Mouse (Mus musculus): Measurements from ENCODE around the gene Myo10. TPM values are rescaled to one million over a fixed set of nuclear protein-coding genes. Genes with fewer than 3 reads are reported as not detected.
A peak's percentile ranks its signal among the peaks of the same experiment; 100 is the strongest.

Gene Myo10
- polyA plus RNA-seq, 1 experiment from 2014 or later = 12.5 TPM

GRCm38 (mm10) chr15:25620560-25620959, 1.8 kb upstream of the Myo10 start:
- H3K27ac ChIP-seq = no peak overlapping the region
- peaks cover 9% of the 10 kb centered on the region; the same call in 1 of the 2 replicates for H3K4me1 ChIP-seq (replicated peaks)
- 86% methylated on average over 4 of the region's 4 CpGs for WGBS
- no peak overlapping the region for H3K4me2 ChIP-seq
- no peak overlapping the region for H3K9ac ChIP-seq
- 0 out of 2 replicates have a peak, but pooled peaks cover 5% of the 10 kb centered on the region for H3K27me3 ChIP-seq
- H3K36me3 ChIP-seq = no peaks in the 10 kb centered on the region
- no peak for ATAC-seq (replicated peaks; ENCODE audit: insufficient number of reproducible peaks, insufficient read depth, low FRiP score, low read depth)
- H3K9me3 ChIP-seq (replicated peaks) = no peaks in the 10 kb centered on the region
- H3K4me3 ChIP-seq = no peak overlapping the region

- no peak; the same call in 1 of the 2 replicates for ATAC-seq (replicated peaks; ENCODE audit: insufficient number of reproducible peaks, insufficient read depth, low FRiP score, low read depth)
- H3K36me3 ChIP-seq = no peaks in the 10 kb centered on the region
- peak overlapping the region; percentile 29; the same call in 1 of the 2 replicates for H3K9ac ChIP-seq
- no peaks in the 10 kb centered on the region for H3K9me3 ChIP-seq (replicated peaks)
- peaks cover 10% of the 10 kb centered on the region; the same call in 1 of the 2 replicates for H3K4me1 ChIP-seq (replicated peaks)
- peak overlapping the region; percentile 77 for H3K4me3 ChIP-seq
- peak overlapping the region; percentile 96 for H3K4me2 ChIP-seq
- 0 out of 2 replicates have a peak, but pooled peaks cover 5% of the 10 kb centered on the region for H3K27me3 ChIP-seq
- no peak overlapping the region; the same call in 1 of the 2 replicates for H3K27ac ChIP-seq
- 10% methylated on average over 20 of the region's 20 CpGs for WGBS
These were observed 750 bp upstream of the Myo10 start for GRCm38 (mm10) chr15:25621351-25622199.

- Histone ChIP-seq H3K9ac (peak overlapping the region; percentile 73), H3K4me3 (peak overlapping the region; percentile 77), H3K27me3 (0 out of 2 replicates have a peak, but pooled peaks cover 5% of the 10 kb centered on the region), H3K4me2 (peak overlapping the region; percentile 96), H3K36me3 (no peaks in the 10 kb centered on the region), H3K27ac (peak overlapping the region; percentile 76), H3K4me1 (replicated peaks) (peaks cover 10% of the 10 kb centered on the region; the same call in 1 of the 2 replicates), H3K9me3 (replicated peaks) (no peaks in the 10 kb centered on the region)
- under 1% methylated on average over 54 of the region's 61 CpGs for WGBS
- peak; percentile 14 for ATAC-seq (replicated peaks; ENCODE audit: insufficient number of reproducible peaks, insufficient read depth, low FRiP score, low read depth)
These were observed 644 bp downstream of the Myo10 start for GRCm38 (mm10) chr15:25622867-25623471.

GRCm38 (mm10) chr15:25623556-25624180, 1.3 kb downstream of the Myo10 start:
- Histone ChIP-seq H3K27ac (no peak overlapping the region), H3K27me3 (0 out of 2 replicates have a peak, but pooled peaks cover 5% of the 10 kb centered on the region), H3K36me3 (no peaks in the 10 kb centered on the region), H3K4me3 (peak overlapping the region; percentile 77), H3K9me3 (replicated peaks) (no peaks in the 10 kb centered on the region), H3K4me1 (replicated peaks) (peaks cover 10% of the 10 kb centered on the region; the same call in 1 of the 2 replicates), H3K4me2 (peak overlapping the region; percentile 96), H3K9ac (peak overlapping the region; percentile 73)
- WGBS = 9% methylated on average over 9 of the region's 9 CpGs
- ATAC-seq (replicated peaks; ENCODE audit: insufficient number of reproducible peaks, insufficient read depth, low FRiP score, low read depth) = no peak

GRCm38 (mm10) chr15:25624263-25624662, 1.9 kb downstream of the Myo10 start:
- H3K4me1 ChIP-seq (replicated peaks) = peaks cover 10% of the 10 kb centered on the region; the same call in 1 of the 2 replicates
- 50% methylated on average over 3 of the region's 3 CpGs for WGBS
- H3K4me3 ChIP-seq = peak overlapping the region; percentile 77
- no peaks in the 10 kb centered on the region for H3K9me3 ChIP-seq (replicated peaks)
- no peak overlapping the region for H3K27ac ChIP-seq
- 0 out of 2 replicates have a peak, but pooled peaks cover 5% of the 10 kb centered on the region for H3K27me3 ChIP-seq
- ATAC-seq (replicated peaks; ENCODE audit: insufficient number of reproducible peaks, insufficient read depth, low FRiP score, low read depth) = no peak
- no peaks in the 10 kb centered on the region for H3K36me3 ChIP-seq
- H3K9ac ChIP-seq = no peak overlapping the region
- peak overlapping the region; percentile 96 for H3K4me2 ChIP-seq

- Histone ChIP-seq H3K36me3 (no peaks in the 10 kb centered on the region), H3K4me1 (replicated peaks) (peaks cover 10% of the 10 kb centered on the region; the same call in 1 of the 2 replicates), H3K9ac (no peak overlapping the region), H3K9me3 (replicated peaks) (no peaks in the 10 kb centered on the region), H3K4me2 (peak overlapping the region; percentile 7; the same call in 1 of the 2 replicates), H3K4me3 (no peak overlapping the region), H3K27ac (no peak overlapping the region), H3K27me3 (0 out of 2 replicates have a peak, but pooled peaks cover 1% of the 10 kb centered on the region)
- 77% methylated on average over 4 of the region's 4 CpGs for WGBS
- no peak for ATAC-seq (replicated peaks; ENCODE audit: insufficient number of reproducible peaks, insufficient read depth, low FRiP score, low read depth)
These were observed 3.1 kb downstream of the Myo10 start for GRCm38 (mm10) chr15:25625471-25625870.

GRCm38 (mm10) chr15:25627012-25627411, 4.7 kb downstream of the Myo10 start:
- Histone ChIP-seq H3K4me3 (no peak overlapping the region), H3K27ac (no peak overlapping the region), H3K36me3 (no peaks in the 10 kb centered on the region), H3K27me3 (no peaks in the 10 kb centered on the region), H3K9ac (no peak overlapping the region), H3K9me3 (replicated peaks) (no peaks in the 10 kb centered on the region), H3K4me2 (no peak overlapping the region), H3K4me1 (replicated peaks) (peaks cover 10% of the 10 kb centered on the region; the same call in 1 of the 2 replicates)
- WGBS = 77% methylated on average over 7 of the region's 7 CpGs
- ATAC-seq (replicated peaks; ENCODE audit: insufficient number of reproducible peaks, insufficient read depth, low FRiP score, low read depth) = no peak

GRCm38 (mm10) chr15:25628251-25628650, 5.9 kb downstream of the Myo10 start:
- Histone ChIP-seq H3K36me3 (no peaks in the 10 kb centered on the region), H3K27ac (no peak overlapping the region), H3K4me3 (no peak overlapping the region), H3K9ac (no peak overlapping the region), H3K9me3 (replicated peaks) (no peaks in the 10 kb centered on the region), H3K4me2 (no peak overlapping the region), H3K4me1 (replicated peaks) (peaks cover 17% of the 10 kb centered on the region), H3K27me3 (no peaks in the 10 kb centered on the region)
- 92% methylated on average over 2 of the region's 2 CpGs for WGBS
- no peak for ATAC-seq (replicated peaks; ENCODE audit: insufficient number of reproducible peaks, insufficient read depth, low FRiP score, low read depth)

- WGBS = 80% methylated on average over 9 of the region's 9 CpGs
- no peak for ATAC-seq (replicated peaks; ENCODE audit: insufficient number of reproducible peaks, insufficient read depth, low FRiP score, low read depth)
- no peak overlapping the region for H3K4me3 ChIP-seq
These were observed 8.4 kb downstream of the Myo10 start for GRCm38 (mm10) chr15:25630716-25631115.

GRCm38 (mm10) chr15:25631332-25631731, 9.0 kb downstream of the Myo10 start:
- no peak for ATAC-seq (replicated peaks; ENCODE audit: insufficient number of reproducible peaks, insufficient read depth, low FRiP score, low read depth)
- Histone ChIP-seq H3K4me2 (no peak overlapping the region), H3K9me3 (replicated peaks) (no peaks in the 10 kb centered on the region), H3K4me3 (no peak overlapping the region), H3K36me3 (no peaks in the 10 kb centered on the region), H3K27me3 (no peaks in the 10 kb centered on the region), H3K4me1 (replicated peaks) (peaks cover 15% of the 10 kb centered on the region), H3K27ac (no peak overlapping the region), H3K9ac (no peak overlapping the region)
- 83% methylated on average over 6 of the region's 6 CpGs for whole genome bisulfite sequencing

More at GRCm38 (mm10) chr15:25630716-25631115, 8.4 kb downstream of the Myo10 start:
- Histone ChIP-seq H3K9ac (no peak overlapping the region), H3K9me3 (replicated peaks) (no peaks in the 10 kb centered on the region), H3K4me1 (replicated peaks) (peaks cover 15% of the 10 kb centered on the region), H3K27ac (no peak overlapping the region), H3K4me2 (no peak overlapping the region), H3K36me3 (no peaks in the 10 kb centered on the region), H3K27me3 (no peaks in the 10 kb centered on the region)

GRCm38 (mm10) chr15:25632902-25633301, 10.6 kb downstream of the Myo10 start:
- H3K27me3 ChIP-seq = no peaks in the 10 kb centered on the region
- H3K4me3 ChIP-seq = no peak overlapping the region
- ATAC-seq (replicated peaks; ENCODE audit: insufficient number of reproducible peaks, insufficient read depth, low FRiP score, low read depth) = 0 out of 2 replicates have a peak, but pooled peaks have one; percentile 39
- H3K9me3 ChIP-seq (replicated peaks) = no peaks in the 10 kb centered on the region
- H3K4me1 ChIP-seq (replicated peaks) = peaks cover 20% of the 10 kb centered on the region
- H3K36me3 ChIP-seq = no peaks in the 10 kb centered on the region
- no peak overlapping the region for H3K4me2 ChIP-seq
- no peak overlapping the region for H3K27ac ChIP-seq
- WGBS = 58% methylated on average over 11 of the region's 11 CpGs
- no peak overlapping the region for H3K9ac ChIP-seq

Measured in heart, embryonic 15.5 days (tissue).